Mouse (Mus musculus): Measurements from ENCODE around the gene Abcg4. TPM values are rescaled to one million over a fixed set of nuclear protein-coding genes. Genes with fewer than 3 reads are reported as not detected.
"Not testable (repeated sequence)": the region's sequence is repeated elsewhere in the genome, so short reads cannot be mapped to it uniquely, and the experiment has no call there.

Abcg4 gene
- polyA plus RNA-seq, 1 experiment from 2014 or later: 6.4 TPM

- WGBS: 98% methylated on average over 3 of the region's 3 CpGs
- not testable (repeated sequence) for H3K4me2 ChIP-seq; H3K9me3 ChIP-seq; H3K27me3 ChIP-seq; H3K27ac ChIP-seq; ATAC-seq (ENCODE audit: insufficient number of reproducible peaks, low FRiP score, low TSS enrichment, low read depth); H3K4me3 ChIP-seq; H3K9ac ChIP-seq
- Histone ChIP-seq H3K36me3 (peaks cover 76% of the 10 kb centered on the region), H3K4me1 (peaks cover 15% of the 10 kb centered on the region)
Observed at GRCm38 (mm10) chr9:44300001-44300400, 11.6 kb upstream of the Abcg4 start.

- Histone ChIP-seq H3K9me3 (no peaks in the 10 kb centered on the region), H3K27ac (no peak overlapping the region), H3K4me2 (no peak overlapping the region), H3K36me3 (peaks cover 67% of the 10 kb centered on the region), H3K4me1 (peaks cover 16% of the 10 kb centered on the region), H3K4me3 (no peak overlapping the region), H3K27me3 (peaks cover 16% of the 10 kb centered on the region; the same call in 1 of the 2 replicates), H3K9ac (no peak overlapping the region)
- no peak for ATAC-seq (ENCODE audit: insufficient number of reproducible peaks, low FRiP score, low TSS enrichment, low read depth)
- 73% methylated on average over 3 of the region's 3 CpGs for WGBS
Observed at GRCm38 (mm10) chr9:44292490-44292889, 4.1 kb upstream of the Abcg4 start.

GRCm38 (mm10) chr9:44288959-44289291 is 510 bp upstream of the Abcg4 start:
- Histone ChIP-seq H3K4me2 (no peak overlapping the region; the same call in 1 of the 2 replicates), H3K9ac (no peak overlapping the region), H3K4me1 (peaks cover 26% of the 10 kb centered on the region), H3K4me3 (peak overlapping the region; percentile 64; the same call in 1 of the 2 replicates), H3K27ac (no peak overlapping the region), H3K36me3 (peaks cover 34% of the 10 kb centered on the region), H3K27me3 (peaks cover 23% of the 10 kb centered on the region; the same call in 1 of the 2 replicates), H3K9me3 (no peaks in the 10 kb centered on the region)
- WGBS: 11% methylated on average over 11 of the region's 11 CpGs
- no peak for ATAC-seq (ENCODE audit: insufficient number of reproducible peaks, low FRiP score, low TSS enrichment, low read depth)

GRCm38 (mm10) chr9:44287401-44288075 is 877 bp downstream of the Abcg4 start:
- no peak overlapping the region for H3K27ac ChIP-seq
- ATAC-seq (ENCODE audit: insufficient number of reproducible peaks, low FRiP score, low TSS enrichment, low read depth): peak; percentile 31; the same call in 1 of the 2 replicates

GRCm38 (mm10) chr9:44287003-44287400 is 1.4 kb downstream of the Abcg4 start:
- no peak for ATAC-seq (ENCODE audit: insufficient number of reproducible peaks, low FRiP score, low TSS enrichment, low read depth)
- Histone ChIP-seq H3K27ac (no peak overlapping the region), H3K36me3 (peaks cover 17% of the 10 kb centered on the region), H3K4me1 (peaks cover 26% of the 10 kb centered on the region), H3K4me2 (peak overlapping the region; percentile 93), H3K27me3 (peaks cover 23% of the 10 kb centered on the region; the same call in 1 of the 2 replicates), H3K9me3 (no peaks in the 10 kb centered on the region), H3K4me3 (peak overlapping the region; percentile 64), H3K9ac (peak overlapping the region; percentile 71)
- 8% methylated on average over 11 of the region's 11 CpGs for WGBS

More at GRCm38 (mm10) chr9:44287401-44288075, 877 bp downstream of the Abcg4 start:
- Histone ChIP-seq H3K4me3 (peak overlapping the region; percentile 64), H3K36me3 (peaks cover 20% of the 10 kb centered on the region), H3K4me1 (peaks cover 26% of the 10 kb centered on the region), H3K9me3 (no peaks in the 10 kb centered on the region), H3K4me2 (peak overlapping the region; percentile 93), H3K9ac (peak overlapping the region; percentile 71), H3K27me3 (peaks cover 23% of the 10 kb centered on the region; the same call in 1 of the 2 replicates)
- WGBS: 2% methylated on average over 47 of the region's 47 CpGs

- ATAC-seq (ENCODE audit: insufficient number of reproducible peaks, low FRiP score, low TSS enrichment, low read depth): no peak
- peaks cover 23% of the 10 kb centered on the region; the same call in 1 of the 2 replicates for H3K27me3 ChIP-seq
- WGBS: 9% methylated on average over 5 of the region's 6 CpGs
- H3K4me1 ChIP-seq: peaks cover 26% of the 10 kb centered on the region
- H3K36me3 ChIP-seq: peaks cover 15% of the 10 kb centered on the region
- no peak overlapping the region for H3K9ac ChIP-seq
- H3K27ac ChIP-seq: no peak overlapping the region
- no peak overlapping the region for H3K4me2 ChIP-seq
- H3K9me3 ChIP-seq: no peaks in the 10 kb centered on the region
- H3K4me3 ChIP-seq: no peak overlapping the region
Observed at GRCm38 (mm10) chr9:44286256-44286850, 2.1 kb downstream of the Abcg4 start.

GRCm38 (mm10) chr9:44283183-44283582 is 5.2 kb downstream of the Abcg4 start:
- Histone ChIP-seq H3K9ac (no peak overlapping the region), H3K4me1 (peaks cover 17% of the 10 kb centered on the region), H3K27ac (no peak overlapping the region), H3K4me3 (no peak overlapping the region), H3K9me3 (no peaks in the 10 kb centered on the region), H3K4me2 (no peak overlapping the region), H3K36me3 (peaks cover 24% of the 10 kb centered on the region), H3K27me3 (peaks cover 13% of the 10 kb centered on the region; the same call in 1 of the 2 replicates)
- 70% methylated on average over 5 of the region's 5 CpGs for WGBS
- no peak for ATAC-seq (ENCODE audit: insufficient number of reproducible peaks, low FRiP score, low TSS enrichment, low read depth)

GRCm38 (mm10) chr9:44269973-44270372 is 18.4 kb downstream of the Abcg4 start:
- no peak overlapping the region for H3K9ac ChIP-seq
- WGBS: 79% methylated on average over 4 of the region's 4 CpGs

GRCm38 (mm10) chr9:44269077-44269476 is 19.3 kb downstream of the Abcg4 start:
- H3K27ac ChIP-seq: no peak overlapping the region
- H3K36me3 ChIP-seq: peaks cover 15% of the 10 kb centered on the region
- H3K4me1 ChIP-seq: peaks cover 20% of the 10 kb centered on the region
- no peak overlapping the region for H3K4me2 ChIP-seq
- H3K9me3 ChIP-seq: no peaks in the 10 kb centered on the region
- no peak overlapping the region for H3K9ac ChIP-seq
- no peaks in the 10 kb centered on the region for H3K27me3 ChIP-seq
- no peak for ATAC-seq (ENCODE audit: insufficient number of reproducible peaks, low FRiP score, low TSS enrichment, low read depth)
- no peak overlapping the region for H3K4me3 ChIP-seq
- 86% methylated on average over 3 of the region's 3 CpGs for WGBS

More at GRCm38 (mm10) chr9:44269973-44270372, 18.4 kb downstream of the Abcg4 start:
- Histone ChIP-seq H3K36me3 (peaks cover 16% of the 10 kb centered on the region; the same call in 1 of the 2 replicates), H3K4me3 (no peak overlapping the region), H3K27ac (no peak overlapping the region), H3K4me2 (no peak overlapping the region), H3K4me1 (peaks cover 20% of the 10 kb centered on the region), H3K27me3 (no peaks in the 10 kb centered on the region), H3K9me3 (no peaks in the 10 kb centered on the region)
- no peak for ATAC-seq (ENCODE audit: insufficient number of reproducible peaks, low FRiP score, low TSS enrichment, low read depth)

- 70% methylated on average over 6 of the region's 6 CpGs for WGBS
- ATAC-seq (ENCODE audit: insufficient number of reproducible peaks, low FRiP score, low TSS enrichment, low read depth): no peak
Observed at GRCm38 (mm10) chr9:44268432-44268831, 20.0 kb downstream of the Abcg4 start, which contains the start of gene Nlrx1. Nlrx1 (minus strand) TSS chr9:44268599.

GRCm38 (mm10) chr9:44268027-44268360 is 20.4 kb downstream of the Abcg4 start:
- Histone ChIP-seq H3K4me1 (peaks cover 20% of the 10 kb centered on the region), H3K27ac (peak overlapping the region; percentile 94), H3K4me3 (peak overlapping the region; percentile 57), H3K27me3 (no peaks in the 10 kb centered on the region), H3K36me3 (peaks cover 17% of the 10 kb centered on the region), H3K9me3 (no peaks in the 10 kb centered on the region), H3K9ac (peak overlapping the region; percentile 90), H3K4me2 (peak overlapping the region; percentile 84)
- WGBS: 4% methylated on average over 28 of the region's 28 CpGs
- ATAC-seq (ENCODE audit: insufficient number of reproducible peaks, low FRiP score, low TSS enrichment, low read depth): peak; percentile 81

More at GRCm38 (mm10) chr9:44268432-44268831, 20.0 kb downstream of the Abcg4 start, which contains the start of gene Nlrx1:
- Histone ChIP-seq H3K4me2 (peak within 1 kb of the TSS; percentile 84), H3K9me3 (no peaks in the 10 kb centered on the region), H3K9ac (peak within 1 kb of the TSS; percentile 90), H3K27me3 (no peaks in the 10 kb centered on the region), H3K4me3 (peak within 1 kb of the TSS; percentile 57), H3K4me1 (peaks cover 20% of the 10 kb centered on the region), H3K36me3 (peaks cover 17% of the 10 kb centered on the region), H3K27ac (peak within 1 kb of the TSS; percentile 94)

All from limb, embryonic 15.5 days (tissue).